Mouse (Mus musculus) small intestine, adult 2 months (tissue): ENCODE results near the gene Camk2d.

Experiments used
- CTCF ChIP-seq: fragments of 200-500 bp; IDR thresholded peaks from 2 replicates; pipeline ENCODE4 v1.5.1; 2012; ENCODE audit warnings: low read depth, mild to moderate bottlenecking, control low read depth, inconsistent platforms, low read length, moderate library complexity, mixed read lengths; ENCODE audit not compliant: insufficient replicate concordance, insufficient read length; ENCODE audit errors: extremely low read depth
- POLR2A ChIP-seq: fragments of 200-500 bp; IDR thresholded peaks from 2 replicates; pipeline ENCODE4 v1.6.1; 2012; ENCODE audit warnings: low read depth, mild to moderate bottlenecking, control low read depth, inconsistent platforms, low read length, moderate library complexity

- no peak for TF ChIP-seq CTCF
- TF ChIP-seq POLR2A, result no peak
These were observed 63.9 kb downstream of the Camk2d start for GRCm38 (mm10) chr3:126659832-126660564.
